Mouse (Mus musculus): ENCODE data around the gene Lins1. TPM values are rescaled to one million over a fixed set of nuclear protein-coding genes. Genes with fewer than 3 reads are reported as not detected.
A peak's percentile ranks its signal among the peaks of the same experiment; 100 is the strongest.

Lins1 gene
- polyA plus RNA-seq, 1 experiment from 2014 or later = 24.4 TPM

DNA sequence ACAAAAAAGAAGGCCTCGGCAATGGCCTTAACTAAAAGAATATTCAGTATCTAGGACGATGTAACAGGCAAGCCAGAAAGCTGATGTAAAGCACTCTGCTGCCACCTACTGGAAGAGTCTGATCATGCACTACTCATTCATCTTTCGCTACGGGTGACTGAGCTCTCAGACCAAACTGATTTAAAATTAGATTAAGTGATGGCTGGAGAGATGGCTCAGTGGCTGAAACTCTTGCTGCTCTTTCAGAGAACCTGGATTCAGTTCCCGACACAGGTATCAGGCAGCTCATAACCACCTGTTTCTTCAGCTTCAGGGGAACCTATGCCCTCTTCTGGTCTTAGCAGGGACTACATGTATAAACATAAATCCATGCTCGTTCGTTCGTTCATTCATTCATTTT lies 28.1 kb upstream of the Lins1 start:
- peak; percentile 83 for ATAC-seq
- no peak overlapping the region for H3K4me3 ChIP-seq (ENCODE audit: low read depth, low read length)
- H3K27me3 ChIP-seq (replicated peaks; ENCODE audit: control insufficient read depth, insufficient read depth, low read length) = no peaks in the 10 kb centered on the region
- peaks cover 35% of the 10 kb centered on the region for H3K36me3 ChIP-seq (ENCODE audit: control insufficient read depth, insufficient read depth, low read length)
- no peaks in the 10 kb centered on the region for H3K9me3 ChIP-seq (replicated peaks; ENCODE audit: control insufficient read depth, low read length)
- no peak overlapping the region for H3K27ac ChIP-seq (ENCODE audit: low read depth, low read length)
- WGBS = 20% methylated on average over 8 of the region's 8 CpGs
- H3K9ac ChIP-seq (ENCODE audit: low read length) = no peak overlapping the region
- H3K4me2 ChIP-seq (ENCODE audit: low read length) = no peak overlapping the region
- peak; percentile 90 for DNase-seq (ENCODE audit: low spot score)
- no peaks in the 10 kb centered on the region for H3K4me1 ChIP-seq (ENCODE audit: control insufficient read depth, insufficient read depth, low read length)

- H3K4me1 ChIP-seq (ENCODE audit: control insufficient read depth, insufficient read depth, low read length) = no peaks in the 10 kb centered on the region
- no peak overlapping the region for H3K9ac ChIP-seq (ENCODE audit: low read length)
- H3K9me3 ChIP-seq (replicated peaks; ENCODE audit: control insufficient read depth, low read length) = no peaks in the 10 kb centered on the region; the same call in 1 of the 2 replicates
- peaks cover 27% of the 10 kb centered on the region for H3K36me3 ChIP-seq (ENCODE audit: control insufficient read depth, insufficient read depth, low read length)
- H3K4me2 ChIP-seq (ENCODE audit: low read length) = no peak overlapping the region
- WGBS = 91% methylated on average over 3 of the region's 3 CpGs
- no peaks in the 10 kb centered on the region for H3K27me3 ChIP-seq (replicated peaks; ENCODE audit: control insufficient read depth, insufficient read depth, low read length)
- no peak overlapping the region for H3K27ac ChIP-seq (ENCODE audit: low read depth, low read length)
- DNase-seq (ENCODE audit: low spot score) (no peak), ATAC-seq (no peak)
- no peak overlapping the region for H3K4me3 ChIP-seq (ENCODE audit: low read depth, low read length)
Observed at GRCm38 (mm10) chr7:66663548-66663947, 26.1 kb upstream of the Lins1 start.

GRCm38 (mm10) chr7:66667064-66667463 lies 22.6 kb upstream of the Lins1 start:
- no peak for ATAC-seq
- Histone ChIP-seq H3K9ac (ENCODE audit: low read length) (no peak overlapping the region), H3K4me3 (ENCODE audit: low read depth, low read length) (no peak overlapping the region), H3K4me2 (ENCODE audit: low read length) (no peak overlapping the region), H3K27ac (ENCODE audit: low read depth, low read length) (no peak overlapping the region), H3K27me3 (replicated peaks; ENCODE audit: control insufficient read depth, insufficient read depth, low read length) (no peaks in the 10 kb centered on the region), H3K9me3 (replicated peaks; ENCODE audit: control insufficient read depth, low read length) (no peaks in the 10 kb centered on the region; the same call in 1 of the 2 replicates), H3K4me1 (ENCODE audit: control insufficient read depth, insufficient read depth, low read length) (no peaks in the 10 kb centered on the region), H3K36me3 (ENCODE audit: control insufficient read depth, insufficient read depth, low read length) (peaks cover 29% of the 10 kb centered on the region)
- no peak for DNase-seq (ENCODE audit: low spot score)

- WGBS = 97% methylated on average over 2 of the region's 2 CpGs
- Histone ChIP-seq H3K9me3 (replicated peaks; ENCODE audit: control insufficient read depth, low read length) (no peaks in the 10 kb centered on the region), H3K27ac (ENCODE audit: low read depth, low read length) (no peak overlapping the region), H3K4me2 (ENCODE audit: low read length) (no peak overlapping the region), H3K27me3 (replicated peaks; ENCODE audit: control insufficient read depth, insufficient read depth, low read length) (no peaks in the 10 kb centered on the region), H3K36me3 (ENCODE audit: control insufficient read depth, insufficient read depth, low read length) (peaks cover 89% of the 10 kb centered on the region), H3K4me1 (ENCODE audit: control insufficient read depth, insufficient read depth, low read length) (no peaks in the 10 kb centered on the region), H3K4me3 (ENCODE audit: low read depth, low read length) (no peak overlapping the region), H3K9ac (ENCODE audit: low read length) (no peak overlapping the region)
- DNase-seq (ENCODE audit: low spot score) (no peak), ATAC-seq (no peak)
Observed at GRCm38 (mm10) chr7:66675800-66676199, 13.9 kb upstream of the Lins1 start.

DNA sequence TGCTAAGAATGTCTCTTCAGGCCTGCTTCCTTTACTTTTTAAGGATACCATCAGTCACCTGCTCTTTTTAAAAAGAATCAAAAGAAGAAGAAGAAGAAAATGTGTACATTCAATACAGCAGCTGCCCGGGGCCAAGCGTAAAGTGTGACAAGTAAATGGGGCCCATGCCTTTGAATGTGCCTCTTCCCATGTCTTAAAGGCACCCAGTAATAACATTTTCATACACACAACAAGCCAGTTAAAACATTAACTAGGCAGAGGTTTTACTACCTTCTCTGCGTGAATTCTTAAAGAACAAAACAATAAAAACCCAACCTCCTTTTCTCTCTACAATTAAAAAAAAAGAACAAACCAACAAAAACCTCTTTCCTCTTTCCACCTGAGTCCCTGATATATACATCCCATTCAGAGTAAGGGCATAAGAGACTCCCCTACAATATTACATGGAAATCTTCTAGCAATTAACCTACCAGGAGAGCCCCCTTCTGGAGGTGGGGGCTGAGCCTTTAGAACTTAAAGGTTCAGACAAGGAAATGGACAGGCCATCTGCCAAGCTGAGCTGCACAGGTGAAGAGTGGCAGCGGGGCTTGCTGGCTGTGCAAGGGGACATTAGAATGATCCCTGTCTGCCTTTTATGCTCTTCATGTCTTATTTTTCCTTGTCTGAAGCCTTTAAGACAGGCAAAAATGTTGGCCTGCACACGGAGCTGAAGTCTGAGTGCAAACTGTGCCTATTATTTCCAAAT lies 7.4 kb upstream of the Lins1 start:
- Histone ChIP-seq H3K9ac (ENCODE audit: low read length) (no peak overlapping the region), H3K9me3 (replicated peaks; ENCODE audit: control insufficient read depth, low read length) (no peaks in the 10 kb centered on the region), H3K27me3 (replicated peaks; ENCODE audit: control insufficient read depth, insufficient read depth, low read length) (no peaks in the 10 kb centered on the region), H3K27ac (ENCODE audit: low read depth, low read length) (no peak overlapping the region), H3K4me3 (ENCODE audit: low read depth, low read length) (no peak overlapping the region), H3K4me1 (ENCODE audit: control insufficient read depth, insufficient read depth, low read length) (no peaks in the 10 kb centered on the region), H3K4me2 (ENCODE audit: low read length) (no peak overlapping the region), H3K36me3 (ENCODE audit: control insufficient read depth, insufficient read depth, low read length) (peaks cover 61% of the 10 kb centered on the region)
- ATAC-seq (no peak), DNase-seq (ENCODE audit: low spot score) (no peak)
- 91% methylated on average over 5 of the region's 5 CpGs for WGBS

DNA sequence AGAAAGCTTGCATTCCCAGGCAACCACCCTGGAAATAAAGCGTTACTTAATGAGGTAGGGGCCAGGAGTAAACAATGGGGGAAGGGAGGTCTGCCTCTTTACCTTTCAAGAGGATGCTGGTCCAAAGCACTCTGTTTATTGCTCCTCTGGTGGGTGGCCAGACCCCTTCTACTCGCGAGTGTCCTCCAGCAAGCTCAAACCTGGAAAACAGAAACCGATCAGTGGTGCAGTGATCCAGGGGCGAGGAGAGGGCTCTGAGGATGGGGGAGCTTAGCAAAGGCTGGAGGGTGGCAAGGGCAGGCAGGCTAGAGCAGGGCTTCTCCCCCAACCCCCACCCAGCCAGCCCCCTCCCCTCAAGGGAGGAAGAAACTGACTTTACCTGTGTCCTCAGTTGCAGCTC lies 968 bp upstream of the Lins1 start:
- DNase-seq (ENCODE audit: low spot score) = no peak
- 0% methylated on average over 5 of the region's 5 CpGs for WGBS
- Histone ChIP-seq H3K4me1 (ENCODE audit: control insufficient read depth, insufficient read depth, low read length) (peaks cover 10% of the 10 kb centered on the region), H3K36me3 (ENCODE audit: control insufficient read depth, insufficient read depth, low read length) (0 out of 2 replicates have a peak, but pooled peaks cover 9% of the 10 kb centered on the region), H3K4me3 (ENCODE audit: low read depth, low read length) (peak overlapping the region; percentile 70), H3K9me3 (replicated peaks; ENCODE audit: control insufficient read depth, low read length) (no peaks in the 10 kb centered on the region), H3K27ac (ENCODE audit: low read depth, low read length) (0 out of 2 replicates have a peak overlapping the region, but pooled peaks have one; percentile 7), H3K9ac (ENCODE audit: low read length) (peak overlapping the region; percentile 81), H3K27me3 (replicated peaks; ENCODE audit: control insufficient read depth, insufficient read depth, low read length) (no peaks in the 10 kb centered on the region), H3K4me2 (ENCODE audit: low read length) (peak overlapping the region; percentile 94)
- no peak for ATAC-seq

DNA sequence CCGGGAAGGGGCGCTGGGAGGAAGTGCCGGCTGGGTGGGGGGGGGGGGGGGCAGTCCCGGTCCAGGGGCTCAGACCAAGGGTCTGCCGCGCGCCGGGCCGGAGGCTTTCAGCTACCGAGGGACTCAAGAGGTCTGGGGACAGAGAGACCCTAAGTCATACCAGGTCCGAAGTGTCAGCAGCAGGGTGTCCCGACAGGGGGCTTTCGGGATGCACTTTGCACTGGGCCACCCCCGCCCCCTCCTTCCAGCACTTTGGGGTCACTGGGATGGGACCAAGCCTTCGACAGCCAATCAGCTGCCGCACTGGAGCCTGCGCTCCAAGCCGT lies 432 bp upstream of the Lins1 start, which contains the start of gene Asb7:
Asb7 (minus strand) TSS at position 303 of the 326 bp plus-strand sequence.
- H3K9ac ChIP-seq (ENCODE audit: low read length) = peak within 1 kb of the TSS; percentile 81
- no peaks in the 10 kb centered on the region for H3K9me3 ChIP-seq (replicated peaks; ENCODE audit: control insufficient read depth, low read length)
- WGBS = 3% methylated on average over 11 of the region's 18 CpGs
- peak within 1 kb of the TSS; percentile 94 for H3K4me2 ChIP-seq (ENCODE audit: low read length)
- H3K4me1 ChIP-seq (ENCODE audit: control insufficient read depth, insufficient read depth, low read length) = peaks cover 10% of the 10 kb centered on the region
- peak within 1 kb of the TSS; percentile 94 for H3K27ac ChIP-seq (ENCODE audit: low read depth, low read length)
- ATAC-seq (no peak), DNase-seq (ENCODE audit: low spot score) (no peak)
- peak within 1 kb of the TSS; percentile 70 for H3K4me3 ChIP-seq (ENCODE audit: low read depth, low read length)
- no peaks in the 10 kb centered on the region for H3K27me3 ChIP-seq (replicated peaks; ENCODE audit: control insufficient read depth, insufficient read depth, low read length)
- 0 out of 2 replicates have a peak, but pooled peaks cover 6% of the 10 kb centered on the region for H3K36me3 ChIP-seq (ENCODE audit: control insufficient read depth, insufficient read depth, low read length)

- 84% methylated on average over 7 of the region's 7 CpGs for WGBS
- Histone ChIP-seq H3K9me3 (replicated peaks; ENCODE audit: control insufficient read depth, low read length) (no peaks in the 10 kb centered on the region), H3K4me2 (ENCODE audit: low read length) (no peak overlapping the region), H3K4me1 (ENCODE audit: control insufficient read depth, insufficient read depth, low read length) (peaks cover 3% of the 10 kb centered on the region; the same call in 1 of the 2 replicates), H3K4me3 (ENCODE audit: low read depth, low read length) (no peak overlapping the region), H3K36me3 (ENCODE audit: control insufficient read depth, insufficient read depth, low read length) (peaks cover 9% of the 10 kb centered on the region; the same call in 1 of the 2 replicates), H3K9ac (ENCODE audit: low read length) (no peak overlapping the region), H3K27ac (ENCODE audit: low read depth, low read length) (no peak overlapping the region), H3K27me3 (replicated peaks; ENCODE audit: control insufficient read depth, insufficient read depth, low read length) (no peaks in the 10 kb centered on the region)
- ATAC-seq = no peak
- DNase-seq (ENCODE audit: low spot score) = no peak
Observed at GRCm38 (mm10) chr7:66694467-66694866, 4.8 kb downstream of the Lins1 start.

- ATAC-seq (no peak), DNase-seq (ENCODE audit: low spot score) (no peak)
- Histone ChIP-seq H3K4me2 (ENCODE audit: low read length) (no peak overlapping the region), H3K27ac (ENCODE audit: low read depth, low read length) (no peak overlapping the region), H3K4me3 (ENCODE audit: low read depth, low read length) (no peak overlapping the region), H3K9ac (ENCODE audit: low read length) (no peak overlapping the region), H3K9me3 (replicated peaks; ENCODE audit: control insufficient read depth, low read length) (no peaks in the 10 kb centered on the region), H3K27me3 (replicated peaks; ENCODE audit: control insufficient read depth, insufficient read depth, low read length) (no peaks in the 10 kb centered on the region), H3K36me3 (ENCODE audit: control insufficient read depth, insufficient read depth, low read length) (peaks cover 21% of the 10 kb centered on the region; the same call in 1 of the 2 replicates), H3K4me1 (ENCODE audit: control insufficient read depth, insufficient read depth, low read length) (no peaks in the 10 kb centered on the region)
- 93% methylated on average over 7 of the region's 7 CpGs for WGBS
Observed at GRCm38 (mm10) chr7:66702721-66703120, 13.0 kb downstream of the Lins1 start.

All from forebrain, embryonic 14.5 days (tissue).